Mouse (Mus musculus) C3H10T1/2 (cell line): ENCODE results near the gene Khdc4. TPM values are rescaled to one million over a fixed set of nuclear protein-coding genes. Genes with fewer than 3 reads are reported as not detected.

Experiments
- polyA plus RNA-seq, 2 experiments: library from polyadenylated mRNA; unstranded; fragments of >200 nt; fragmentation: generic; extraction: Trizol; gene quantifications; one replicate each; pipeline ENCODE4 v1.2.1; 2012; ENCODE audit warnings: missing spikeins in 2 of 2

The Khdc4 gene
- 10 to 100 TPM in 1 of 2 experiments, 1 to 10 TPM in 1; 1.5 to 16.2 TPM for polyA plus RNA-seq

GRCm38 (mm10) chr3:88684980-88685941, at the start of gene Khdc4:
Gene Khdc4, plus strand, starts transcription at chr3:88685803.

GRCm38 (mm10) chr3:88652846-88653515, 32.6 kb upstream of the Khdc4 start, which contains the start of gene Rxfp4:
Gene Rxfp4, minus strand, starts transcription at chr3:88653142.

DNA sequence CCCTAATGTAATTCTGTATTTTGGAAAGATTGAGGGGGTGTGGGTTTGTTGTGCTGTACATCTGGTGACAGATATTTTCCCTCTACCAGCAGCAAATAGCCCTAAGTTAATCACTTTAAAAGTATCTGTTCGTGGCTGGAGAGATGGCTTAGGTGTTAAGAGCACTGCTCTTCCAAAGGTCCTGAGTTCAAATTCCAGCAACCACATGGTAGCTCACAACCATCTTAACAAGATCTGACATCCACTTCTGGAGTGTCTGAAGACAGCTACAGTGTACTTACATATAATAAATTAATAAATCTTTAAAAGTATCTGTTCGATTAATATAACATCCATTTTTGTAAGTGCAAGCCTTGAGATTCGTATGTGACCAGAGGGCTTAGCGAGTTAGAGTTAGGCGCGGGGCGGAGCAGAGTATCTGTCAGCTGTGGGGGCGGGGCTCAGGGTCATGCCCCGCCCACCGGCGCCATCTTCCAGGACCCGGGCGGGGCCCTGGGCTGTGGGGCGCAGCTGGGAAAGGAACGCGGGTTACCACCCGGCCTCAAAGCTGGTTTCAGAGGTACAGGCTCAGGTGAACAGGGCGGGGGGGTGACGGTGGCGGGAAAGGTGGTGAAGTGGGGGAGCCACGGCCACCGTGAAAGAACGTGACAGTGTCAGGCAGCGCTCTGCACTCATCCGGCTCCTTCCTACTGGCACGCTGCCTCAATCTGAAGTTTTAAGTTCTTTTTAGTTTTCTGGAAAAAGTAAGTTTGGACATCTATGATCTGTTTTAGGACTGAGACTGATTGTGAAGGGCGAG, 31.0 kb downstream of the Khdc4 start, which contains the start of gene Rit1:
Rit1 (plus strand) TSS at position 440 of the 799 bp plus-strand sequence.

Other genes with a start within 250 kb of the Khdc4 start
- gene Sema4a, start 224.6 kb upstream of the Khdc4 start, polyA plus RNA-seq: 1 to 10 TPM in 1 of 2 experiments, under 1 TPM in 1; 0.44 to 2.2 TPM
- 1,000 to 10,000 TPM in 1 of 2 experiments, 100 to 1,000 TPM in 1; 785 to 1,633 TPM for gene Lmna, start 175.8 kb upstream of the Khdc4 start, polyA plus RNA-seq
- 10 to 100 TPM in 1 of 2 experiments, 1 to 10 TPM in 1; 1.7 to 18.5 TPM for gene Mex3a, start 153.4 kb upstream of the Khdc4 start, polyA plus RNA-seq
- under 1 TPM in 1 of 2 experiments, not detected in 1; 0.12 TPM for gene Rab25, start 137.5 kb upstream of the Khdc4 start, polyA plus RNA-seq
- gene Lamtor2, start 132.7 kb upstream of the Khdc4 start, polyA plus RNA-seq: 100 to 1,000 TPM in 1 of 2 experiments, 10 to 100 TPM in 1; 61.0 to 244 TPM
- 10 to 100 TPM; 21.9 to 24.2 TPM for gene Ubqln4, start 132.0 kb upstream of the Khdc4 start, polyA plus RNA-seq
- gene Ssr2, start 109.9 kb upstream of the Khdc4 start, polyA plus RNA-seq: 100 to 1,000 TPM; 288 to 443 TPM
- 10 to 100 TPM; 17.2 to 54.4 TPM for gene Arhgef2, start 79.8 kb upstream of the Khdc4 start, polyA plus RNA-seq
- gene Rxfp4, start 32.7 kb upstream of the Khdc4 start, polyA plus RNA-seq: under 1 TPM in 1 of 2 experiments, not detected in 1; 0.05 TPM
- gene Rit1, start 31.0 kb downstream of the Khdc4 start, polyA plus RNA-seq: 10 to 100 TPM; 28.8 to 63.7 TPM
- gene Syt11, start 89.4 kb downstream of the Khdc4 start, polyA plus RNA-seq: 1 to 10 TPM in 1 of 2 experiments, under 1 TPM in 1; 0.20 to 5.2 TPM
- 10 to 100 TPM in 1 of 2 experiments, 1 to 10 TPM in 1; 2.0 to 11.5 TPM for gene Gon4l, start 149.4 kb downstream of the Khdc4 start, polyA plus RNA-seq
- 10 to 100 TPM; 40.3 to 68.5 TPM for gene Msto1, start 228.2 kb downstream of the Khdc4 start, polyA plus RNA-seq